Mouse (Mus musculus) forebrain, embryonic 15.5 days (tissue): ENCODE measurements around the gene Sgce. TPM values are rescaled to one million over a fixed set of nuclear protein-coding genes. Genes with fewer than 3 reads are reported as not detected.

Experiments used
- ATAC-seq: fragments of 200-750 bp; cut with Nextera tagmentation; replicated peaks from 2 replicates; pipeline ENCODE4 v1.8.0; 2017; ENCODE audit warnings: mild to moderate bottlenecking, moderate TSS enrichment, moderate library complexity
- H3K27ac ChIP-seq: fragments of 300-500 bp; sonication (generic); replicated peaks from 2 replicates; pipeline ENCODE4 v1.5.1; 2015; ENCODE audit warnings: mild to moderate bottlenecking, inconsistent platforms
- H3K27me3 ChIP-seq: fragments of 300-500 bp; sonication (generic); 2 replicates; pipeline ENCODE4 v1.6.1; 2015; ENCODE audit warnings: inconsistent platforms
- H3K36me3 ChIP-seq: fragments of 300-500 bp; sonication (generic); 2 replicates; pipeline ENCODE4 v1.6.1; 2015; ENCODE audit warnings: mild to moderate bottlenecking, inconsistent platforms
- H3K4me1 ChIP-seq: fragments of 300-500 bp; sonication (generic); 2 replicates; pipeline ENCODE4 v1.6.1; 2015; ENCODE audit warnings: inconsistent platforms
- H3K4me2 ChIP-seq: fragments of 300-500 bp; sonication (generic); replicated peaks from 2 replicates; pipeline ENCODE4 v1.6.1; 2015; ENCODE audit warnings: mild to moderate bottlenecking, inconsistent platforms
- H3K4me3 ChIP-seq: fragments of 300-500 bp; sonication (generic); 2 replicates; pipeline ENCODE4 v1.5.1; 2015; ENCODE audit warnings: mild to moderate bottlenecking, inconsistent platforms
- H3K9ac ChIP-seq: fragments of 300-500 bp; sonication (generic); replicated peaks from 2 replicates; pipeline ENCODE4 v1.6.1; 2015; ENCODE audit warnings: mild to moderate bottlenecking, inconsistent platforms
- H3K9me3 ChIP-seq: fragments of 300-500 bp; sonication (generic); 2 replicates; pipeline ENCODE4 v1.6.1; 2016; ENCODE audit warnings: inconsistent platforms
- WGBS: fragments of 180-500 bp; shearing (Covaris S2); methylation state at CpG from one replicate; pipeline ENCODE4 v1.1.7; 2015; ENCODE audit warnings: mixed read lengths; 5-methylcytosine and 5-hydroxymethylcytosine counted together
- polyA plus RNA-seq: library from polyadenylated mRNA; unstranded; fragments of >200 nt; fragmentation: Nextera tagmentation; extraction: Ambion mirVana; gene quantifications from 2 replicates; pipeline ENCODE4 v1.2.1, GENCODE M21; 2015

Gene Sgce
- polyA plus RNA-seq, 1 experiment from 2014 or later = 50.6 TPM

GRCm38 (mm10) chr6:4716171-4716570 is 30.8 kb downstream of the Sgce start:
- WGBS = 100% methylated on average over 2 of the region's 2 CpGs
- Histone ChIP-seq H3K9me3 (no peaks in the 10 kb centered on the region), H3K36me3 (no peaks in the 10 kb centered on the region), H3K4me2 (no peak overlapping the region), H3K4me3 (no peak overlapping the region), H3K27ac (no peak overlapping the region), H3K9ac (no peak overlapping the region), H3K27me3 (no peaks in the 10 kb centered on the region), H3K4me1 (no peaks in the 10 kb centered on the region)
- ATAC-seq = peak; percentile 32; the same call in 1 of the 2 replicates

- H3K9ac ChIP-seq = no peak overlapping the region
- H3K27ac ChIP-seq = no peak overlapping the region
- no peaks in the 10 kb centered on the region for H3K27me3 ChIP-seq
- H3K9me3 ChIP-seq = no peaks in the 10 kb centered on the region
- no peaks in the 10 kb centered on the region for H3K4me1 ChIP-seq
- no peak overlapping the region for H3K4me2 ChIP-seq
- H3K4me3 ChIP-seq = no peak overlapping the region
- WGBS = 90% methylated on average over 1 of the region's 1 CpGs
- no peak for ATAC-seq
- 0 out of 2 replicates have a peak, but pooled peaks cover 3% of the 10 kb centered on the region for H3K36me3 ChIP-seq
Measured at GRCm38 (mm10) chr6:4708971-4709370, 38.0 kb downstream of the Sgce start.

DNA sequence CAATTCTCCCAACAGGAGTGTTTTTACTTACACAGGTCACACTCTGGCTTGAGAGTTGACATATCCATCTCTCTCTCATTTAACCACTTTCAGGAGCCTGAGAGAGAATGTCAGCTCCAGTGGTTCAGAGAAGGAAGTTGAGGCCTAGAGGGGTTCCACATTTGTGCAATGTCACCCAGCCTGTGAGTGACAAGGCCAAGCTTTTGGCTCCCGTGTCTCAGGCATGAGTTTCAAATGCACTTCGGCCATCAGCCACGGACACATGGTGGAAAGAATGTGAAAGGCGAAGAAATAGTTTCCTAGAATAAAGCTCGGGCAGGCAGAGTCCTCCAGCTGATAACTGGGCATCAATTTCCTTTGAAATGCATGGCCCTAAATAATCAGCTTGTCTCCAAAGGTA is 40.6 kb downstream of the Sgce start:
- no peak overlapping the region for H3K27ac ChIP-seq
- no peak for ATAC-seq

DNA sequence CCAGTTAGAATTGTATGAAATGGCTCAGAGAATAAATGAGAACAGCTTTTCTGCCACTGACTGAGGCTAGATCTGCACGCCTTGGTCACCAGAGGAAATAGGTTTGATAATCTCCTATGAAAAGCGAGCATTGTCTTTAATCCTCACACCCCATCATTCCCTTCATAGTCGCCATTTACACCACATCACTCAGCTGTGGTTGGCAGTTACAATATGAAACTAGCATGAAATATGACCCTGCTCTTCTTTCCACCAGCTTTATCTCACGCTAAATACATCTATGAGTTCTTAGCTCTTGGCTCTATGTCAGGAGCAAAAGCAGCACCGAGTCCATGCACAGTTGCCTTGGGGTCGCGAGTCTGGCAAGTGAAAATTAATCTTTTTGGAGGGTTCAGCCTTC is 43.1 kb downstream of the Sgce start:
- Histone ChIP-seq H3K36me3 (peaks cover 6% of the 10 kb centered on the region; the same call in 1 of the 2 replicates), H3K9me3 (no peaks in the 10 kb centered on the region), H3K4me2 (no peak overlapping the region), H3K4me1 (no peaks in the 10 kb centered on the region), H3K27ac (no peak overlapping the region), H3K9ac (no peak overlapping the region), H3K4me3 (no peak overlapping the region), H3K27me3 (no peaks in the 10 kb centered on the region)
- 78% methylated on average over 7 of the region's 7 CpGs for WGBS
- ATAC-seq = no peak

More for the DNA sequence above, 40.6 kb downstream of the Sgce start:
- no peak overlapping the region for H3K9ac ChIP-seq
- no peaks in the 10 kb centered on the region for H3K4me1 ChIP-seq
- H3K36me3 ChIP-seq = peaks cover 6% of the 10 kb centered on the region; the same call in 1 of the 2 replicates
- H3K9me3 ChIP-seq = no peaks in the 10 kb centered on the region
- H3K4me2 ChIP-seq = no peak overlapping the region
- H3K27me3 ChIP-seq = no peaks in the 10 kb centered on the region
- 87% methylated on average over 5 of the region's 5 CpGs for WGBS
- no peak overlapping the region for H3K4me3 ChIP-seq

- H3K9ac ChIP-seq = no peak overlapping the region
- WGBS = 94% methylated on average over 8 of the region's 8 CpGs
- no peak for ATAC-seq
Measured at GRCm38 (mm10) chr6:4701641-4702040, 45.4 kb downstream of the Sgce start.

GRCm38 (mm10) chr6:4695778-4696177 is 51.2 kb downstream of the Sgce start:
- WGBS = 63% methylated on average over 3 of the region's 3 CpGs
- no peak for ATAC-seq

More at GRCm38 (mm10) chr6:4701641-4702040, 45.4 kb downstream of the Sgce start:
- Histone ChIP-seq H3K36me3 (peaks cover 3% of the 10 kb centered on the region; the same call in 1 of the 2 replicates), H3K27ac (no peak overlapping the region), H3K4me1 (no peaks in the 10 kb centered on the region), H3K9me3 (no peaks in the 10 kb centered on the region), H3K4me3 (no peak overlapping the region), H3K4me2 (no peak overlapping the region), H3K27me3 (no peaks in the 10 kb centered on the region)

DNA sequence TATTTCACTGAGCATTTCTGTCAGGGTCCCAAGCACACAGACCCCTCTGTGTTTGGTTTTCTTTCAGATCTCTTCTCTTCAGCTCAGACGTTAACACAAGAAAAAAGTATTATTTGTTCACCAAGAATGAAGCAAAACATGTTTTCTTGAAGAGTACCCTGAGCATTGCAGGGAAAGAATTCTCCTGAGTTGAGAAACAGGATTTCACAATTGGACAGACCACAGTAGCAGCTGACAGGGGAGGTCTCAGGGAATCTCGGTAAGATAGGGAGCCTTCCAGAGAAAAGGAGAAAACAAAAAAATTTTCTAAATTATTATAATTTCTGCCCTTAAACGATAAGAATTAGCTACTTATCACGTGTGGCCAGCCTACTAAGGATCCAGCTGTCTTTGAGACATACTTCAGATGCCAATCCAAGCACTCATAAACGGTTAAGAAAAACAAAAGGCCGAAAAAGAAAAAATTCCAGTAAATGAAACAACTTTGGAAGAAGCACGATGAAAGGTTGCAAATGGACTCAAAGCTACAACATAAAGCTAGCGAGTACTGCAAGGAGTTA is 52.3 kb downstream of the Sgce start:
- H3K27ac ChIP-seq = no peak overlapping the region
- no peaks in the 10 kb centered on the region for H3K4me1 ChIP-seq
- H3K4me3 ChIP-seq = no peak overlapping the region
- WGBS = 66% methylated on average over 8 of the region's 8 CpGs
- no peak overlapping the region for H3K4me2 ChIP-seq
- no peaks in the 10 kb centered on the region for H3K27me3 ChIP-seq
- H3K9ac ChIP-seq = no peak overlapping the region
- H3K36me3 ChIP-seq = 0 out of 2 replicates have a peak, but pooled peaks cover 4% of the 10 kb centered on the region
- ATAC-seq = no peak
- no peaks in the 10 kb centered on the region for H3K9me3 ChIP-seq

More at GRCm38 (mm10) chr6:4695778-4696177, 51.2 kb downstream of the Sgce start:
- H3K4me2 ChIP-seq = no peak overlapping the region
- no peaks in the 10 kb centered on the region for H3K4me1 ChIP-seq
- no peaks in the 10 kb centered on the region for H3K27me3 ChIP-seq
- H3K9ac ChIP-seq = no peak overlapping the region
- no peak overlapping the region for H3K4me3 ChIP-seq
- no peak overlapping the region for H3K27ac ChIP-seq
- 0 out of 2 replicates have a peak, but pooled peaks cover 4% of the 10 kb centered on the region for H3K36me3 ChIP-seq
- H3K9me3 ChIP-seq = no peaks in the 10 kb centered on the region

- H3K4me2 ChIP-seq = no peak overlapping the region
- H3K9ac ChIP-seq = no peak overlapping the region
- no peaks in the 10 kb centered on the region for H3K4me1 ChIP-seq
- no peak for ATAC-seq
- peaks cover 6% of the 10 kb centered on the region; the same call in 1 of the 2 replicates for H3K36me3 ChIP-seq
- no peak overlapping the region for H3K4me3 ChIP-seq
- H3K27me3 ChIP-seq = no peaks in the 10 kb centered on the region
- no peak overlapping the region for H3K27ac ChIP-seq
- 51% methylated on average over 10 of the region's 10 CpGs for WGBS
- no peaks in the 10 kb centered on the region for H3K9me3 ChIP-seq
Measured at GRCm38 (mm10) chr6:4693544-4693943, 53.5 kb downstream of the Sgce start.

- WGBS = 84% methylated on average over 4 of the region's 4 CpGs
- Histone ChIP-seq H3K4me3 (no peak overlapping the region), H3K27ac (no peak overlapping the region), H3K4me1 (no peaks in the 10 kb centered on the region), H3K4me2 (no peak overlapping the region), H3K9me3 (no peaks in the 10 kb centered on the region), H3K27me3 (no peaks in the 10 kb centered on the region), H3K36me3 (peaks cover 3% of the 10 kb centered on the region; the same call in 1 of the 2 replicates), H3K9ac (no peak overlapping the region)
- no peak for ATAC-seq
Measured at GRCm38 (mm10) chr6:4690438-4690837, 56.6 kb downstream of the Sgce start.

DNA sequence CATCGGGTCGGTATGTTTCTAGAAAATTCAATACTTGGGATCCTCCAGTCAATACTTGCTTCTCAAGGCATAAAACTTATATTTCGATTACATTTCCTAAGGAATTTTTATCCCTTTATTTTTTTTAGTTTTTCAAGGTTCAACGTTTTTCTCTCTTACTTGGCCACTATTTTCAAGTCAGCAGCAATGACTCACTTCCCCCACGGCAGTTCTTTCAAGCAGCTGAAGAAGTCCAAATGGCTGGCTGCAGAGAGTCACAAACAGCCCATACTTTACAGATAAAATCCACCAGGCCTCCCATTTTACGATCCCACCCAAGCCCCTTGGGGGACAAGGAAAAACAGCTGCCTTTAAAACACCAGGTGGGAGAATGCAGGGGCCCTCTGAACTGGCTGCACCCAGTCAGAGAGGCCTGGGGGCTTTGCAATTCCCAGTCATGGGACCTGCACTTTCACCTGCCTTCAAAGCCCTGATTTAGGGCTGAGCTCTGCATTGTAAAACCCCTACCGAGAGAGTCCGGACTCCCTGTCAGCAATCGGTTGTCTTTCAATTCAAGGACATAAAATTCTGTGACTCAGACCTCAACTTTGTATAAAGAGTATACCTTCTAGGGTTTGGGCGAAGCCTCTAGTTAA is 62.2 kb downstream of the Sgce start:
- no peak overlapping the region for H3K9ac ChIP-seq
- peaks cover 12% of the 10 kb centered on the region; the same call in 1 of the 2 replicates for H3K4me1 ChIP-seq
- peaks cover 3% of the 10 kb centered on the region; the same call in 1 of the 2 replicates for H3K36me3 ChIP-seq
- H3K9me3 ChIP-seq = no peaks in the 10 kb centered on the region
- no peaks in the 10 kb centered on the region for H3K27me3 ChIP-seq
- no peak for ATAC-seq
- WGBS = 74% methylated on average over 10 of the region's 10 CpGs
- H3K27ac ChIP-seq = no peak overlapping the region
- H3K4me2 ChIP-seq = no peak overlapping the region
- H3K4me3 ChIP-seq = no peak overlapping the region

DNA sequence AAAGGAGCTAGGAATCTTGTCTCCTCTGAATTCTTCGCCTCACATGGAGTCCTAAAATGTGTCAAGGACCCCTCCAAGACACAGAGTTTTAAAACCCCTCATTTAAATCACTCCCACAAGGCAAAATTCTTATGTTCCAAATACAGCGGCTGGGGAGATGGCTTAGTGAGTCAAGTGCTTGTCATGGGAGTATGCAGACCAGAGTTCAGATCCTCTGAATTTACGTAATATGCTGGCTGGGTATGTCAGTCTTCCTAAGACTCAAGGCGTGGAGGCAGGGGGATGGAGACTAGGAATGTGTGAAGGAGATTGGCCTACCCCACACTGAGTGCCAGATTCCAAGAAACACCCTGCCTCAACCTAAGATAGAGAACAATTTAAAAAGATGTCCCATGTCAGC is 66.4 kb downstream of the Sgce start:
- Histone ChIP-seq H3K4me2 (no peak overlapping the region), H3K27ac (peak overlapping the region; percentile 16; the same call in 1 of the 2 replicates), H3K4me1 (peaks cover 22% of the 10 kb centered on the region), H3K9ac (no peak overlapping the region), H3K4me3 (no peak overlapping the region), H3K36me3 (no peaks in the 10 kb centered on the region), H3K9me3 (no peaks in the 10 kb centered on the region), H3K27me3 (no peaks in the 10 kb centered on the region)
- WGBS = 78% methylated on average over 4 of the region's 4 CpGs
- peak; percentile 15; the same call in 1 of the 2 replicates for ATAC-seq

DNA sequence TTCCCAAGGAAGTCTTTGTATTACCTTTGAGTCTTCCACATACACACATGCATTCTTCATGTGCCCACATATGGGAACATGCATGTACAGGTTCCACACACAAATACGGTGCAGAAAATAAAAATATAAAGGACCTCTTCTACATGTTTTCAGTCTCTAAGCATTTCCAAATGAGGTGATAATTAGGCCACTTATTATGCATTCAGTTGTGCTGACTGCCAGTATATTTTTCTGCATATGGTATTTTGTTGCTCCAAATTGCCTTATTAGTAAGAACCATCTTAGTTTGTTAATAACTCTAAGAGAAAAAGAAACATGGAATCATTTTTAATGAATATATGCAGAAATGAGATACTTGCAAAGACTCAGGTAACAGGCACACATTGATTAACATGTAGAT is 67.0 kb downstream of the Sgce start:
- ATAC-seq = peak; percentile 45; the same call in 1 of the 2 replicates
- Histone ChIP-seq H3K36me3 (no peaks in the 10 kb centered on the region), H3K9ac (no peak overlapping the region), H3K4me2 (no peak overlapping the region), H3K27me3 (no peaks in the 10 kb centered on the region), H3K4me3 (no peak overlapping the region), H3K4me1 (peaks cover 22% of the 10 kb centered on the region), H3K27ac (peak overlapping the region; percentile 62), H3K9me3 (no peaks in the 10 kb centered on the region)
- WGBS = 49% methylated on average over 1 of the region's 1 CpGs
